Mouse (Mus musculus): ENCODE results near the gene Amh.

The Amh gene

GRCm38 (mm10) chr10:80804916-80805315 is at the start of gene Amh:
Gene Amh, plus strand, starts transcription at chr10:80805243.
- peak; percentile 60 for DNase-seq

GRCm38 (mm10) chr10:80755291-80756015 is 49.6 kb upstream of the Amh start:
- DNase-seq = no peak

- no peak for DNase-seq
Measured at GRCm38 (mm10) chr10:80756099-80756498, 48.9 kb upstream of the Amh start.

- DNase-seq = no peak
Measured at GRCm38 (mm10) chr10:80756509-80756908, 48.5 kb upstream of the Amh start.

GRCm38 (mm10) chr10:80756967-80757366 is 48.1 kb upstream of the Amh start:
- peak; percentile 54 for DNase-seq

GRCm38 (mm10) chr10:80757717-80758116 is 47.3 kb upstream of the Amh start:
- peak; percentile 69 for DNase-seq

GRCm38 (mm10) chr10:80758651-80759050 is 46.4 kb upstream of the Amh start:
- DNase-seq = no peak

GRCm38 (mm10) chr10:80760596-80761524 is 44.2 kb upstream of the Amh start:
- DNase-seq = no peak

- no peak for DNase-seq
Measured at GRCm38 (mm10) chr10:80761821-80762220, 43.2 kb upstream of the Amh start.

GRCm38 (mm10) chr10:80763502-80763901 is 41.5 kb upstream of the Amh start:
- no peak for DNase-seq

GRCm38 (mm10) chr10:80765746-80766145 is 39.3 kb upstream of the Amh start:
- DNase-seq = no peak

GRCm38 (mm10) chr10:80766161-80766815 is 38.8 kb upstream of the Amh start:
- DNase-seq = no peak

- no peak for DNase-seq
Measured at GRCm38 (mm10) chr10:80768365-80768764, 36.7 kb upstream of the Amh start.

GRCm38 (mm10) chr10:80773816-80774215 is 31.2 kb upstream of the Amh start:
- DNase-seq = no peak

GRCm38 (mm10) chr10:80774549-80774948 is 30.5 kb upstream of the Amh start:
- DNase-seq = peak; percentile 97

GRCm38 (mm10) chr10:80774981-80775380 is 30.1 kb upstream of the Amh start:
- peak; percentile 74 for DNase-seq

GRCm38 (mm10) chr10:80775731-80776130 is 29.3 kb upstream of the Amh start:
- peak; percentile 89 for DNase-seq

- DNase-seq = no peak
Measured at GRCm38 (mm10) chr10:80776358-80776869, 28.6 kb upstream of the Amh start.

GRCm38 (mm10) chr10:80777123-80777522 is 27.9 kb upstream of the Amh start:
- peak; percentile 76 for DNase-seq

GRCm38 (mm10) chr10:80779565-80779964 is 25.5 kb upstream of the Amh start:
- no peak for DNase-seq

- no peak for DNase-seq
Measured at GRCm38 (mm10) chr10:80784302-80784701, 20.7 kb upstream of the Amh start.

- no peak for DNase-seq
Measured at GRCm38 (mm10) chr10:80784871-80785270, 20.2 kb upstream of the Amh start.

- peak; percentile 50 for DNase-seq
Measured at GRCm38 (mm10) chr10:80785963-80786362, 19.1 kb upstream of the Amh start.
